Mouse (Mus musculus): Measurements from ENCODE around the gene Gmpr2.

- TF ChIP-seq CTCF (conservative IDR thresholded peaks at IDR 0.05; ENCODE audit: insufficient read depth, insufficient read length, low read depth, low read length) (no peak), POLR2A (IDR thresholded peaks at IDR 0.05; ENCODE audit: low read depth, low read length) (no peak)
Observed at GRCm38 (mm10) chr14:55716271-55716670, 44.5 kb downstream of the Gmpr2 start.

All from kidney, adult 2 months (tissue).